Mouse (Mus musculus) lung, postnatal 14 days (tissue): ENCODE results near the gene Olfr1445.

Experiments used
- DNase-seq: peaks from one replicate; pipeline ENCODE4 v3.0.0; 2021

The Olfr1445 gene

GRCm38 (mm10) chr19:12883555-12883954, at the start of gene Olfr1445:
Gene Olfr1445 (plus strand): TSS chr19:12883855.
- DNase-seq = no peak

- DNase-seq = no peak
These were observed 45.1 kb upstream of the Olfr1445 start for GRCm38 (mm10) chr19:12838507-12838906.

- no peak for DNase-seq
These were observed 37.3 kb upstream of the Olfr1445 start, which contains the start of gene Gm5244 for GRCm38 (mm10) chr19:12846382-12846781. Gene Gm5244 (plus strand): TSS chr19:12846682.

GRCm38 (mm10) chr19:12856983-12857382, 26.7 kb upstream of the Olfr1445 start, which contains the start of gene Olfr1444:
Gene Olfr1444 (plus strand): TSS chr19:12857283.
- DNase-seq = no peak

GRCm38 (mm10) chr19:12893424-12893823, 9.8 kb downstream of the Olfr1445 start, which contains the start of gene Olfr1446:
Gene Olfr1446 (minus strand): TSS chr19:12893524.
- DNase-seq = no peak

GRCm38 (mm10) chr19:12903643-12904042, 20.0 kb downstream of the Olfr1445 start, which contains the start of gene Olfr1447:
Gene Olfr1447 (minus strand): TSS chr19:12903743.
- DNase-seq = no peak

- DNase-seq = no peak
These were observed 40.7 kb downstream of the Olfr1445 start, which contains the start of gene Olfr1448 for GRCm38 (mm10) chr19:12924319-12924718. Gene Olfr1448 (minus strand): TSS chr19:12924419.

GRCm38 (mm10) chr19:12930540-12930939, 46.9 kb downstream of the Olfr1445 start, which contains the start of gene Olfr1449:
Gene Olfr1449 (plus strand): TSS chr19:12930840.
- no peak for DNase-seq
